Mouse (Mus musculus): ENCODE measurements around the gene Elf2.
"Not testable (repeated sequence)": the region's sequence is repeated elsewhere in the genome, so short reads cannot be mapped to it uniquely, and the experiment has no call there.

DNA sequence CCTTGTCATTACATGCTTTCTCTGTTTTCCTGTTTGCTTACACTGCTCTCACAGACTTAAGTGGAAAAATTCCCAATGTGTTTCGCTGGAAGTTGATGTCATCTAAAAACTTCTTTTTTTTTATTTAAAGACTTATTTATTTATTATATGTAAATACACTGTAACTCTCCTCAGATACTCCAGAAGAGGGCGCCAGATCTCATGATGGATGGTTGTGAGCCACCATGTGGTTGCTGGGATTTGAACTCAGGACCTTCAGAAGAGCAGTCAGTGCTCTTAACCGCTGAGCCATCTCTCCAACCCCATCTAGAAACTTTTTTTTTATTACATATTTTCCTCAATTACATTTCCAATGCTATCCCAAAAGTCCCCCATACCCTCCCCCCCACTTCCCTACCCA lies 22.4 kb downstream of the Elf2 start:
- peak; percentile 36; the same call in 1 of the 2 replicates for TF ChIP-seq CTCF (IDR thresholded peaks at IDR 0.05; ENCODE audit: low read depth)
- TF ChIP-seq EP300 (IDR thresholded peaks at IDR 0.05; ENCODE audit: low read depth), result not testable (repeated sequence)
